Mouse (Mus musculus) WW6 (cell line): Measurements from ENCODE around the gene Pld5.

Source experiments
- DNase-seq: peaks from one replicate; pipeline ENCODE4 v3.0.0-alpha.2; 2013; ENCODE audit warnings: low read depth, low spot score

The Pld5 gene

DNA sequence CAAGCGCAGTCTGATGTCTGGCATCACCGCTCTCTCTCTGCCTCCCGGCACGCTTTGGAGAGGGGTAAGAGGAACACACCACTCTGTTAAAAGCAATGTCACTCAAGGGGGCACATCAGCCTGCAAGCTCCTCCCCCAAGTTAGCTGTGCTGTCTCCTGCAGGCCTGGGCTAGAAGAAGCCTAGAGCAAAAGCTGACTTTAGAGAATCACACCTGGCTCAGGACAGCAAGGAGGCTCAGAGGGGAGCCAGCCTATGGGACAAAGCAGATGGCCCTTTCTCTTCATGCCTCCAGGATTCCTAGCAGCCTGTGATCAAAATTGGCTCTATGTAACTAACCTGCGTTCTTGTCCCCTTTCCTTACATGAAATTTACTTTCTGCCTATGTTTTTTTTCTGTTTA, 107.3 kb downstream of the Pld5 start:
- DNase-seq = no peak

DNA sequence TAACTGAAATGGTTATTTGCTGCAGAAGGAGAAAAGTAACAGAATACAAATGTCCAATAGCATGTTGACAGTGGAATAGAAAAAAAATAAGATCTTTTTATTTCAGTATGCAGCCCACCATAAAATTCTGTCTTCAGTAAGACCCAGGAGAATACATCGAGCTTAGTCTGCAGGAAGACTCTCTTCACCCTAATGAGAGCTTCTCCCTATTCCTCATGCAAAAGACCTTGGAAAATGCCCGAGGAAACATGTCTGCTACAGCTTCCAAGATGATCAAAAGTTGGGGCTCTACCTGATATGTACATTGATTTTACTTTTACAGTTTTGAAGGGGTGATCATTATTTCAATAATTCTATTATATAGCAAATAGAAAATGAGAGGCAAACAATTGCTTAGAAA, 108.0 kb downstream of the Pld5 start:
- no peak for DNase-seq

DNA sequence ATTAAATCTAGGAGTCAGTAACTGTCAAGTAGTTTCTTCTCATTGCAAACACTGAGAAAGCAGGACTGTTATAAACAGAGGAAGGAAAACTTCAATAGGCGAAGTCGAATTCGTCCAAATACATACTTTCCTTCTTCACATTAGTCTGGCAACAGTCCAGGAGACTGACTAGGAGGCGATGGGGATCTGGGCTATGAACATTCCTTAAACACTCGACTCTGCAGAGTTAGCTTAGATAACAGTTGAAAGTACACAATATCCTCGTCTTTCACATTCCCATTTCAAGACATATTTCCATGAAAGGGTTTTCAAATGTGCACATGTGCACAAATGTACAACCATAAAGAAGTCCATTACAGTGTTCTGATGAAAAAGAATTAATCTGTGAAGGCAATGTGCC, 129.8 kb downstream of the Pld5 start:
- no peak for DNase-seq

DNA sequence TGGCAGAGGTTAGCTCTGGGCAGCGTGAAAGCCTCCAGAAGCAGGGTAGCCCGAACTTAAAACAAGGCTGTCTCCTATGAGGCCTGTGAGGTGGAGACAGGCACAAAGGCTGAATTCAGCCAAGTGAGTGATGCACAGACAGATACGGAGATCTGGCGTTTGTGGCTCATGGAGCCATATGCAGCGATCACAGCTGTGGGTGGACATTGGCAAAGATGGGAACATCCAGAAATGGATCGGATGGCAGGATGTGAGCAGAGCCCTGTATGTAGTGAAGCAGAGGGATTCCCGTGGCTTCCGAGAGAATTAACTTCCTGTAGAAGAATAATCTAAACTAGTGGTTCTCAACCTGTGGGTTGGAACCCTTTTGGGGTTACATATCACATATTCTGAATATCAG, 140.7 kb downstream of the Pld5 start:
- no peak for DNase-seq

DNA sequence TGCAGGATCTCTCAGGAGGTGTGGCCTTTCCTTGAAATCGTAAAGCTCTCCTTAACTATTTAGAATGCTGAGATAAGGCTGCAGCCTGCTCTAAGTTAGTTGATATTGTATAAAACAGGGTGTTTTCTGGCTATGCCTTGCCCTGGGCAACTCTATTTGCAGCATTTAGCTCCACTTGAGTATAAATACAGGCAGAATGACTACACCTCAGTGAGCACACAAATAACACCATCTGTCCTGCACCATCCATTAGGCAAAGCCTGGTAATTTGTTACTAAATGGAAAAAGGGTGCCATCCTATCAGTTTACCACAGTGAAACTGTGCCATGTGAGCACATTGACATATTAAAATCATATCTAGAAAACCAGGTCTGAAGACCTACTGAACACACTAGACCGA, 149.3 kb downstream of the Pld5 start:
- no peak for DNase-seq

DNA sequence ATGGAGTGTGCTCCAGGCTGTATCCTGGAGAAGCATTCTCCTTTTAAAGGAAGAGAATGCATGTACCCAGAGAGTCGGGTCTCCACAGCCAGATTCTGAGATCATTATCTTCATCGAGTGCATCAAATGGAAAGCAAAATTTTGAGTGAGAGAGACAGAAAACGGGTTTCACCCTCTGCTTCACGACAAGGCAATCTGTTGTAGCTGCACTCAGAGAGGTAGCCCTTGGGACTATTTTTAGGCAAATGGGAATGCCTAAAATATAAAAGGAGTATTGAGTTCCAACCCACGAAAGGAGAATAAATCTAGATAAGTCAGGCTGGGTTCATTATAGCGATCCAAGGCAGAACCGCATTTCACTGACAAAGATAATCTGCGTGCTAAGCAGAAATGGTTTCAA, 150.7 kb downstream of the Pld5 start:
- no peak for DNase-seq

DNA sequence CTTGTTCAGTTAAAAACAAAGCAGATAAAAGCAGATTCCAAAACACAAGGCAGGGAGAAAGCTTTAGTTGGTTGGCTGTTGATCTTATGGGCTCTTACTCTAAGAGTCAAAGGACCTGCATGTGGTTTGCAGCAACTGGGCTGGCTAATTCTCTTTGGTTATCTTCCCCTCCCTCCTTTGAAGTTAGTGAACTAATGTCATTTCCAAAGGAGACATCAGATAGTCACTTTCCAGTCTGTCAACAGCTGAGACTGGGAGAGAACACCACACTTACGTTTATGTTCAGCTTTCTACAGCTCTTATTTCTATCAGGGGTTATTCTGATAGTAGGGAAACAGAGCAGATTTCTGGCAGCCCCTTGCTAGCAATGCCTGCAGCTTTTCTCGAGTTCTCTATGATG, 151.3 kb downstream of the Pld5 start:
- no peak for DNase-seq

DNA sequence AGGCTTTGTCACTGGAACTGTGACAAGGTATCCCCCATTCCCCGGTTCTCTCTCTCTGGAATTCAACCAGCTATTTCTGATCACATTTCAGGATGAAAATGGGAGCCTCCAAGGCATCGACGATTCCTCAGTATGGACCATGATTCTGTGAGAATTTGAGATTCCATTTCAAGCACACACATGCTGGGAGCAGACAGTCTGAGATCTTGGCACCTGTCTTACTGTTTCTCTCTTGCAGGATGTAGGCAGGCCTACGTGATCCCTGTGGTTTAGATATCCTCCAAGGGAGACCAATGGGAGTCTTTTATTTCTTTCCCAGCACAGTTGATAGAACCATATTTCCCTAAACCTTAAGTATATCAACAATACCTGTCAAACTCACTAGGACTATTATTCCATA, 159.5 kb downstream of the Pld5 start:
- no peak for DNase-seq

DNA sequence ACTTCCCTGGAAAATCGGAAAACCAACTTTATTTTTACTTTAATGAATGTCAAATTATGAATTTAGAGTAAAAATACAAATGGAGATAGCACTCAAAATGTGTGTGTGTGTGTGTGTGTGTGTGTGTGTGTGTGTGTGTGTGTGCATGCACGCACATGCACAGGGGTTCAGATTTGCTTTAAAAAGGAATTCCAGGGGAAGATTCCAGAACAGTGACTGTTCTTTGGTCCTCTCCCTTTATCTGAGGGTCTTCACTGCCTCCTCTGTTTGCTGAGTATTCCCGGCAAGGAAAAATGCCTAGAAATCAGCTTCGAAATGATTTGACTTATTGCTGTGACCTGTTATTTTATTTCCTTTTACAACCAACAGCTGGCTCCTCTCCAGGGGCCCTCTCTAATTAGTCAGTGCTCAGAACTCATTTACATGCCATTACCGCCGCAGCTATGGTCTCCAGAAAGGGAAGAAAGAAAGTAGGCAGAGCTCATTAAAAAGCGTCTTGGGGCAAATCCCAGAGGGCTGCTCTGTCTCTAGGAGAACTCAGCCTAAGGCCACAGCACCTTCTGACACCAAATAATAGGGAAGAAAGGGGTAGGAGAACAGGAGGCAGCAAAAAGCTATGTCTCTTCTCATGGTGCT, 176.3 kb downstream of the Pld5 start:
- DNase-seq = no peak

DNA sequence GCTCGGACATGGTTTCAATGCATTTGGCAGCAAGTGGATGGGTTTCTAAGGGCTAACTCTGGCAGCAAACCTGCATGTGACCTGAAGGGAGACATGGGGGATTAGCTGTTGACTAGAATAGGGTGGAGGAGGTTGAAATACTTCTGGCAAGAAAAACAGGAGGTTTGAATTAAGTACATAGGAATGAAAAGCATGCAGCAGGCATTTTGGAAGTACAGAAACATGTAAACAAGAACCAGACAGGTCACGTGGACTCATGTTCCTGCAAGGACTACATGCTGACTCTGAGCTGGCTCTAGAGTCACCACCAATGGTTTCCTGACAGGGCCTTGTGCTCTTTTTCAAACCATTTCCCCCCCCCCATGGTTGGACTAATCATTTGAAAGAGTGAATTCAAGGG, 183.0 kb downstream of the Pld5 start:
- DNase-seq = no peak

DNA sequence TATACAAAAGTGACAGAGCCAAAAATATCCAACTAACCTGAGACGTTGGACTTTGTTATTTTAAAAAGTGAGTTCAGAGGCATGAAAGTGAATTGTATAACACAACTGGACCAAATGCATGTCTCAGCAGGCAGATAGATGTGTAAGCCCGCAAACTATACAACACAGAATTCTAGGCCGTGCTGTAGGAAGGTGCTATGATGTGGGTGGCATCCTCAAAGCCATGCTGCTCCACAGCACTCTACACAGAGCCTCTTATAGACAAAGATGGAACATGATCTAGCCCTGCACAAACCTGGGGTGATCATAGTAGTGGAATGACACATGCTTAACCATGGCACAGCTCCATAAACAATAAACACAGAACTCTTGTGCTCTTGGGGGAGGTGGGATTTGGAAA, 185.7 kb downstream of the Pld5 start:
- no peak for DNase-seq

DNA sequence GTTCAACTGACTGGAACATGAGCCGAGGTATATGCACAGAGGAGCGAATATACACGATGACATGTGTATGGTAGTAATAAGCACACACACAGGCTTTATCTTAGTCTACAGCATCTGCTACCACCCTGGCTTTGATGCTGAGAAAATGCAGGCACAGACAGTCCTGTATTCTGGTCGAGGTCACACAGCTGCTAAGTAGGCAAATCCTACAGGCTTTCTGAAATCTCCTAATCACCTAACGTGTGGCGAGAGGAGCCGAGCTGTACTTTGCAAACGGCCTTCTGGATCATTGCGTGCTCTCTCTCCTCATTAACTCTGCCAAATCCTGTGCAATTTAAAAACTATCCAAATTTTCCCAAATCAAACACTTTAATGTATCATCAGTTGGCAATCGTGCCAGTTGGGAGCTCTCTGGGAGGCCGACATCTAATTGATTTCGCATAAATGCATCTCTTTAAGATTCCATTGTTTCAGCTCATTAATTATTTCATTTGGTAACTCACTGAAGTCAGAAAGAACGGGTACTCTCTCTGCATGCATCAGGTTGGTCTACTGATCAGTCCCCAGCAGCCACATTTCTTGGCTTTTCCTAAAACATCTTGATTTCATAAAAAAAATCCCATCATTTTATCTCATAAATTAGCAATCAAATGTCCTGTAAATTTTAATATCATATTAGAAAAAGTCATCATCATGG, 189.0 kb downstream of the Pld5 start:
- no peak for DNase-seq

DNA sequence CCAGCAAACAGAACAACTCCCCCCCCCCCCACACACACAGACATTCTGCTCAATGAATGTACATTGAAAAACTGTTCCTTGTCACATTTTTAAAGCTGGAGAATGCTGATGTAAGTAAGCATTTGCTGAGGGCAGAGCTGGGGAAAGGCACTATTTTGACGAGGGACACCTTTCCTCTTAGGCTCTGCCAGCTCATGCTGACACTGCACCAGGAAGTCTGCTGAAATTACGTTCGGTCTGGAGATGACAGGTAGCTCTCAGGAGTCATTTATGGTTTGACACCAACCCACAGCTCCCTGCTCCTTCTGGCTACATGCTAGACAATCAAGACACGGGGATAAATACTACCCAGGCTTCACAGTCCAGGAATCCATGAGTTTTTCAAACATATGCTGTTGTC, 192.8 kb downstream of the Pld5 start:
- no peak for DNase-seq

DNA sequence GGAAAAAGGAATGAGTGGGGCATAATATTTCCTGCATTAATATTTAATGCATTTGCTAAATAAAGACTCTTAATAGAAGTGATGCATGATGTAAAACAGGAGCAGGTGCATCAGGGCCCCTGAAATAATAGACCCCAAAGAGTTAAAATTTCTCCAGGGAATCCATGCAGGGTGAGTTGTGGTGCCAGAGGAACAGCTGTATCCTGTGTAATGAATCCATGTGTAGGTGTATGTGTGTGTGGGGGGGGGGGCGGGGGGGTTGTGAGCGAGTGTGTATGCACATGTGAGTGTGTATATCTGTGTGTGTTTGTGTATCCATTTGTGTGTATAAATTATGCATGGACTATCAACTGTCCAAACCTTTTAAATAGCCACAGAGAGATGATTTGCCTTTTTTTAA, 194.1 kb downstream of the Pld5 start:
- no peak for DNase-seq

DNA sequence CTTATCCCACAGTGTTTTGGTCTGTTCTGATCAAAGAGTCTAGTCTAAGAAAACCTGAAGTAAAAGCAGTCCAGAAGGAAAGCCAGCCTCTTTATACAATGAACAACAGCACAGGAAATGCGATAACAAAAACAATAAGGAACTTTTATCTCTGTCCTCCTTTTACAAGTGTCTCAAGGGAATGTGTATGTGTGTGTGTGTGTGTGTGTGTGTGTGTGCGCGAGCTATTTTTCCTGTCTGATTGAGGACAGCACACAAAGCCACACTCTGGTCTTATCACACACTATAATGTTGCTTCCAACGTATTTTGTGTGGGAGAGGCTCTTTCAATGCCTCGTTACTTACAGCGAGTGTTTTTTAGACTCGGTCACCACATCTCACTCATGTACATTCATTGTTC, 196.7 kb downstream of the Pld5 start:
- DNase-seq = no peak

DNA sequence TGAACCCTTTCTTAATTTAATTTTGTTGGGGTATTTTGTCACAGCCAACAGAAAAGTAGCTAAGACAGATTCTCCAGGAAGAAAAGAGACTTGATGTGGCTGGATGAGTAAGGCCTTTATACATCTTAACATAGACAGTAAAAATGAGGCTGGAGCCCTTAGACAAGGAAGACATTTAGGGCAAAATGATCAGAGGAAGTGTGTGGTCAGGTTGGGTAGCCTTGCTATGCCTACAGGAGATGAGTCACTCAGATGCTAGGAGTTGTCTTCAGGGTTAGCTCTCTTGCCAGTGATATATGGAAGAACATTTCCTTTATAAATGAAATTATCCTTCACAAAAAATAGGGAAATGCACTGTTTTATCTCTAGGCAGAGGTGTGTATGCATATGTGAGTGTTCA, 198.3 kb downstream of the Pld5 start:
- no peak for DNase-seq

DNA sequence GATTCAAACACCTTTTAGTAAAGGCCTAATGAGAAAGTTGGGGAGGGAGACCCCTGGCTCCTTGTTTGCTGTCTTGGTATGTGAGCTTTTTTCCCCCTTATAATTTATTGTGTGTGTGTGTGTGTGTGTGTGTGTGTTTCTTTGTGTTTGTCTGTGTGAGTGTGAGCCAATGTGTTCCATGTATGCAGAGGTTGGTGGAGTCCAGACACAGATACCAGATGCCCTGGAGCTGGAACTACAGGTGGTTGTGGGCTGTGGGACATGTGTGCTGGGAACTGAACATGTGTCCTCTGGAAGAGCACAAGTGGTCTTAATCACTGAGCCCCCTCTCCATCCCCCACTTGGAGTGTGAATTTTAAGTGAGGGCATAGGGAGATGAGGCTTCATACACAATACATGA, 199.3 kb downstream of the Pld5 start:
- no peak for DNase-seq

DNA sequence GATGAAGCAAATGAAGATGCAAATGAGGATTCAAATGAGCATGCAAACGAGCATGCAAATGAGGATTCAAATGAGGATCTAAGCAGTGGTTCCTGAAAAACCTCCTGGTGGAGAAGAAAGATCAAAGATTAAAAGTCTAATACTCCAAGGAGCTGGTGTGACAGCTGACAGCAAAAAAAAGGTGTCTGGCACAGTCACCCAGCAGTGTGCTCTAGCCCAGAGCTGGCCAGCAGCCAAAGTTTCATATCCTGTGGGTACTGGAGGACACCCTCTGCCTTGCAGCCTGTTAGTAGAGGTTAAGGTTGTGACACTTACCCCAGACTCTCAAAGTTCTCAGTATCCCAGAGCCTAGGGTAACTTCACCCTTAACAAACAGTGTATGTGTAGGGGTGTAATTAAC, 199.7 kb downstream of the Pld5 start:
- DNase-seq = no peak

DNA sequence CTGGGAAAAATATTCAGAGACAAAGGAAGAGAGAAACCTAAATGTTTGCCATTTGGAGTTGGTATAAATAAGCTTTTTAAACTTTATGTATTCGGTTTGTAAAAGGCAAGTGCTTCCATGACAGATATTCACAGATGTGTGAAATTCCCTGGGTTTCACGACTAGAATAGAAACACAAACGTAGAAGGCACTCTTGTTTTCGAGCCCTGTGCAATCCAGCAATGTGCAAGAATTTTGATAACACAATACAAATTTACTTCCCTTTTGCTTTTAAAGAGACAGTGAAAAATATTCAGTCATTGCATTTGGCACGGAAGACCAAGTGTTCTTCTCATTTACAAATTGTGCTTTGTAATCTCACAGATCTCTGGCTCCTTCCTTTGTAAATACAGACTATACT, 200.6 kb downstream of the Pld5 start:
- no peak for DNase-seq

DNA sequence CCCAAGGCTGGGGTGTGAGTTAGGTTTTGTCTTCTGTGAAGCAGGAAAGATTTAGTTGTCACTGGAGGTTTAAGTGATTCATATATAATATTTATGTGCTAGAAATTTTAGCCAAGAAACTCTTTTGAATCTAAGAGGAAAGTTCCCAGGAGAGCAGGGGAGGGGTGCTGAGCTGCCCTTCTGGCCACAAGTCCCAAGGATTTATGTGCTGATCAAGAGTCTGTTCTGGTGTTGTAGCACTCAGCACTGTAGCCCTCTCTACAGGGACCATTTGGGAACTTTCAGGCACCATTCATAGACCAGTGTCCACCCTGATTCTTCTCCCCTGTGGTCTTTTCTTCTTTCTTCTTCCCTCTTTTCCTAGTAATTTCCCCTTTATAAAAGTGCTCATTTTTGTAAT, 209.8 kb downstream of the Pld5 start:
- DNase-seq = no peak

DNA sequence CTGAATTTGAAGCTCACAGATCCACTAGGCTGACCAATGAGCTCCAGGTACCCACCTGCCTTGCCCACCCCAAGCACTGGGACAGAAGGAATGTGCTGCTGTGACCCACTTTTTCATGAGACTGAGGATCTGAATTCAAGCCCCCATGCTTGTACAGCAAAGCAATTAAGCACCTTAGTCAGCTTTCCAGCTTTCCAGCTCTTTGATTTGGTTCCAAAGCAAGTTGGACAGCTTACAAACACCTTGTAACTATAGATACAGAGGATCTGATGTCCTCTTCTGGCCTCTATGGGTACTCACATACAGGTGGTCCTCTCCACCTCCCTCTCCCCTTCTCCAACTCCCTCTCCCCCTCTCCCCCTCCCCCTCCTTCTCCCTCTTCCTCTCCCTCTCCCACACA, 210.6 kb downstream of the Pld5 start:
- DNase-seq = no peak

DNA sequence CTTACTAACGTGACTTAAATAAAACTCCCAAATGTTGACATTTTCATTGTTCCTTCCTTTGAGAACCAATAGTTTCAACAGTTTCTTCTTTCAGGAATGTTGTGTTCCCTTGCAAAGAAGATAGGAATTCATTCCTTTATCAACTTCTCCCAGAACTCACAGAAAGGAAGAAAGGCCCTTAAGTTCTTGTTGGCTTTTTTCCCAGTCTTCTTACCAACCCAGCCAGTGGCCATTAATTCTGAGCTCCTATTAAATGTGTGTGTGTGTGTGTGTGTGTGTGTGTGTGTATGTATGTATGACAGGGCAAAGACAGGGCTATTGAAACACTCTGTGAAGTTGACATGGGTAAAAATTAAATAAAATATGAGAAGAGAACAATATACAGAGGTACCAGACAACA, 221.5 kb downstream of the Pld5 start:
- DNase-seq = no peak

DNA sequence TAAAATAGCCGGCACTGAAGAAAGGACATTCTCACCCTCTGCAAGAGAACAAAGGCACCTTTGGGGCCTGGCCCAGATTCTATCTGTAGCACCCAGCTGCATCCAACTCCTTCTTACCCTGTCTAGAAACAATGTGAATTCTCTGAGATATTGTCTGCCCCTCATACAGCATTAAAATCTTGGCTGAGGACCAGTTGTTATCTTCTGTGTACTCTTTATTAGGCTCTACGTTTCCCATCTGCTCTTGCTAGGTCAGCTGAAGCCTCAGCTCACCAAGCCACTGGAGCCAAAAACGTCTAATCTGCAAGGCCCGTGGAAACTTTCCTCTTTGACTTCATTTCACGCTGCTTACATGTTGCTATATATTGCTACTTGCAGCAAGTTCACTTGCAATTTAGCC, 228.1 kb downstream of the Pld5 start:
- no peak for DNase-seq

DNA sequence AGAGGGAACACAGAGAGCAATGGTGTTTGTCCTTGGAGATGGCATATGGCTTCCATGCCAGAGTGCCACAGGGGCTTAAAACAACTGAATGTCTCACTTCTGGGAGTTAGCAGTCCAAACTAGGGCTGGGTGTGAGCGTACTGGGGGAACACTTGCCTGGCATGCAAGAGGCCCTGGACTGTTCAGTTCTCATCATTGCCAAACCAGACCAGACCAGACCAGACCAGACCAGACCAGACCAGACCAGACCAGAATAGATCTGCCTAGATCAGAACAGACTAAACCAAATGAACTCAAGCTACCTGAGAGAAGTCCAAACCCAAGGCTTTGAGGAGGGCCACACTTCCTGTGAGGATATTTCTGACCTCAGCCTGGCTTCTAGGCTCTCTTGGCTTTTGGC, 228.7 kb downstream of the Pld5 start:
- DNase-seq = no peak
